Mouse (Mus musculus) megakaryocyte, embryonic 14.5 days (primary cell): ENCODE measurements around the gene Gpr65. TPM values are rescaled to one million over a fixed set of nuclear protein-coding genes. Genes with fewer than 3 reads are reported as not detected.

Experiments
- H3K27me3 ChIP-seq: replicated peaks from 2 replicates; pipeline ENCODE3; 2012; ENCODE audit warnings: inconsistent platforms
- H3K36me3 ChIP-seq: replicated peaks from 2 replicates; pipeline ENCODE3; 2012; ENCODE audit warnings: low read length, inconsistent platforms, mixed read lengths
- H3K4me1 ChIP-seq: 2 replicates; pipeline ENCODE4 v1.6.1; 2012; ENCODE audit warnings: inconsistent platforms
- H3K4me3 ChIP-seq: replicated peaks from 2 replicates; pipeline ENCODE3; 2012; ENCODE audit warnings: moderate library complexity, mild to moderate bottlenecking, inconsistent platforms
- H3K9me3 ChIP-seq: 2 replicates; pipeline ENCODE4 v1.6.1; 2012; ENCODE audit warnings: inconsistent platforms
- FLI1 ChIP-seq: IDR thresholded peaks from 2 replicates; pipeline ENCODE4 v1.6.1; 2012; ENCODE audit warnings: low read length, inconsistent platforms, mixed read lengths
- GATA1 ChIP-seq: IDR thresholded peaks from 3 replicates; pipeline ENCODE4 v1.6.1; 2012; ENCODE audit warnings: mixed read lengths, low read length, inconsistent platforms, borderline replicate concordance
- polyA plus RNA-seq: library from polyadenylated mRNA; stranded (reverse); fragments of >175 nt; gene quantifications from 2 replicates; pipeline ENCODE4 v1.2.3, GENCODE M21; 2012; ENCODE audit warnings: low replicate concordance; ENCODE audit not compliant: insufficient read depth

Gpr65 gene
- polyA plus RNA-seq, 1 experiment: 0.18 TPM

DNA sequence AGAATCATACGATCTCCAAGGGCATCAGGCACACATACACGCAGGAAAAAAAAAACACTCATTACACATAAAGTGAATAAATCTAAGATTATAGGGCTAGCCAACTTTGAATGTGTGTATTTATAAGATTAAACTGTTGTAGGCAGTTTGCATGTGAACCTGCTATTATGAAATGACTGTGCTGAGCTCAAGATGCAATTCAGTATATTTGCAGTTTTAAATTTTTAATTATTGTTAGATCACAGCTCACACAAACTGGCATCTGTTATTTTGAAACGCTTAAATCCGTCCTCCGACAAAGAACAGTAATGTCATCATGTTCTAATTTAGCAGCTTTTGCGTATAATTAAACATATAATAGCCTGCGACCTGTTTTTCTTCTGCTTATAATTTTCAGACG, 12.6 kb downstream of the Gpr65 start:
- H3K4me3 ChIP-seq: no peak overlapping the region
- TF ChIP-seq FLI1 (no peak), GATA1 (no peak)
- no peaks in the 10 kb centered on the region for H3K36me3 ChIP-seq
- H3K27me3 ChIP-seq: no peaks in the 10 kb centered on the region
- no peaks in the 10 kb centered on the region for H3K9me3 ChIP-seq
- H3K4me1 ChIP-seq: peaks cover 4% of the 10 kb centered on the region; the same call in 1 of the 2 replicates

DNA sequence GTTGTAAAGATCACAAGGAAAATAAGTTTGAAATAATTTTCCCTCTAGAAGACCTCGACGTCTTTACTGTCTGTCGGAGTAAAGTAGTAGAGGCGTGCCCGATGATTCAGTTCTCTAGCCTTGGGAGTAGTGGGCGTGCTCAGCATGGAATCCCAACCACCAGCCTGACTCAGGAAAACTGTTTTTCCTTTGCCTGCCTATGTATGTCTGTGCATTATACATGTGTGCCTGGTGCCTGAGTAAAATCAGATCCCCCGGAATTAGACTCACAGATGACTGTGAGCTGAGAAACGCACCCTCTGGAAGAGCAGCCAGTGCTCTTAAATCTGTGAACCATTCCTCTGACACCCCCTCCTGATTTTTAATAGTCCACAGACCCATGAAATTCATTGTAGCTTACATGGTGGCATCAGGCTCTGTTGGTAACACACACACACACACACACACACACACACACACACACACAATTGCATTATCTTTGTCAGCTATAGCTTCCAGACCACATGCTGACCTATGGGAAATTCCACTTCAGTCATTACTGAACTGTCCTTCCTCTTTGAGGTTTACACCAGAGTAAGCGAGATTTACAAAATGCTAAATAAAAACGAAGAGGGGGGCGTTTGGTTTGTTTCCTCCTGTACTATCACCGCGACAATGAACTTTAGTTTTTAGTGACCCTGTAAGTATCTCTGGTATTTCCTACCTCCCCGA, 14.5 kb downstream of the Gpr65 start:
- Histone ChIP-seq H3K4me3 (no peak overlapping the region), H3K9me3 (no peaks in the 10 kb centered on the region)

GRCm38 (mm10) chr12:98283487-98283860, 15.0 kb downstream of the Gpr65 start:
- TF ChIP-seq GATA1: no peak
- TF ChIP-seq FLI1: no peak
- H3K9me3 ChIP-seq: no peaks in the 10 kb centered on the region
- H3K4me1 ChIP-seq: peaks cover 4% of the 10 kb centered on the region; the same call in 1 of the 2 replicates
- no peak overlapping the region for H3K4me3 ChIP-seq
- no peaks in the 10 kb centered on the region for H3K36me3 ChIP-seq
- H3K27me3 ChIP-seq: no peaks in the 10 kb centered on the region

More for the DNA sequence above, 14.5 kb downstream of the Gpr65 start:
- Histone ChIP-seq H3K4me1 (peaks cover 4% of the 10 kb centered on the region; the same call in 1 of the 2 replicates), H3K27me3 (no peaks in the 10 kb centered on the region), H3K36me3 (no peaks in the 10 kb centered on the region)
- TF ChIP-seq GATA1: no peak
- no peak for TF ChIP-seq FLI1

DNA sequence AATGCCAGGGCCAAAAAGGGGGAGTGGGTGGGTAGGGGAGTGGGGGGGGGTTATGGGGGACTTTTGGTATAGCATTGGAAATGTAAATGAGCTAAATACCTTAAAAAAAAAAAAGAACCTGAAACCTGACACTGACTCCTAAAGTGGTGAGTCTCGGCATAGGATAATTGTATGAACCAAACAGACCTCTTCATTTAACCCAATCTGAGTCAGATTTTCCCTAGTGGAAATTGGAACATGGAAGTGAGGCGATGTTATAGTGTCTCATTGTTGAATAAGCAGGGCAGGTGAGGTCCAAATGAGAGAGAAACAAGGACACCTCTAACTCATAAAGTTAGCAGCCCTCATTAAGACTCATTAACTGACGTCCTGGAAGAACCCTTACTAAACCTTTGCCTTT, 16.0 kb downstream of the Gpr65 start:
- H3K36me3 ChIP-seq: no peaks in the 10 kb centered on the region
- TF ChIP-seq GATA1 (no peak), FLI1 (no peak)
- H3K4me1 ChIP-seq: peaks cover 4% of the 10 kb centered on the region; the same call in 1 of the 2 replicates
- no peak overlapping the region for H3K4me3 ChIP-seq
- no peaks in the 10 kb centered on the region for H3K27me3 ChIP-seq
- no peaks in the 10 kb centered on the region for H3K9me3 ChIP-seq

DNA sequence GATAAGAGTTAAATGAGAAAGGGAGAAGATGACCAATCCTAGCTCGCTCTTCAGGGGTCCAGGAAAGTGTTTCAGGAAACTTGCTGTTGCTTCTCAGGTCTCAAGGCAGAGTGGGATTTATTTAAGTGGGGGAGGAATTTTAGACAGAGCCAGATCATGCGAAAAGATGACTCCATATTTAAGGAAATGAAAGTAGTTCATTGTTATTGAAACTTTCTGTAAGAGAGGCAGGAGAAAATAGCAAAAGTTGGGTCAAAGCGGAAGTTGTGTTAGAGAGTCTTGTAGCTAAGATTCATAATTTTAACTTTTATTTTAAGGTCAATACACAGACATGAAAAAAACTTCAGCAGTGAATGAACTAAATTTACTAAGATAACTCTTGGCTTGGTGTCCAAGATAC, 22.0 kb downstream of the Gpr65 start:
- H3K4me1 ChIP-seq: no peaks in the 10 kb centered on the region
- no peak overlapping the region for H3K4me3 ChIP-seq
- H3K36me3 ChIP-seq: no peaks in the 10 kb centered on the region
- H3K9me3 ChIP-seq: no peaks in the 10 kb centered on the region
- TF ChIP-seq GATA1 (no peak), FLI1 (no peak)
- H3K27me3 ChIP-seq: no peaks in the 10 kb centered on the region

GRCm38 (mm10) chr12:98292278-98292677, 23.8 kb downstream of the Gpr65 start:
- no peaks in the 10 kb centered on the region for H3K36me3 ChIP-seq
- no peaks in the 10 kb centered on the region for H3K27me3 ChIP-seq
- no peaks in the 10 kb centered on the region for H3K9me3 ChIP-seq
- no peak overlapping the region for H3K4me3 ChIP-seq
- H3K4me1 ChIP-seq: no peaks in the 10 kb centered on the region
- TF ChIP-seq FLI1 (no peak), GATA1 (no peak)

DNA sequence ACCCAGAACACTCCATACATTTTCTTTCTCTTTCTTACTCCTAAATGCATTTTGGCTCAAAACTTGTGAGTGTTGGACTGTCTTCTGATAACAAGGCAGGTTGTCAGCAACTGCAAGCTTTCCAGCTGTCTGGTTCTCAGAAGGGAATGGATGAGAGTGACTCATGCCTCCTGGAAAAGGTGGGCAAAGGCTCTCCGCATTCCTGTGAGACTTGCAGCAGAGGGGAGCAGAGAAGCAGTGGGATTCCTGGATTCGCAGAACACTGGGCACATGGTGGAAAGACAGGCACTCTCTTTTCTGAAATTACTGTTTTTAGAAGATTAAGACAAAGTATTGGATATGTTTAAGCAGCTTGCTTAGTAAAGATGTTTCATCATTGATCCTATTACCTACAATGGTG, 25.8 kb downstream of the Gpr65 start:
- Histone ChIP-seq H3K36me3 (no peaks in the 10 kb centered on the region), H3K4me3 (no peak overlapping the region), H3K27me3 (no peaks in the 10 kb centered on the region), H3K9me3 (no peaks in the 10 kb centered on the region), H3K4me1 (no peaks in the 10 kb centered on the region)
- no peak for TF ChIP-seq GATA1
- TF ChIP-seq FLI1: no peak

DNA sequence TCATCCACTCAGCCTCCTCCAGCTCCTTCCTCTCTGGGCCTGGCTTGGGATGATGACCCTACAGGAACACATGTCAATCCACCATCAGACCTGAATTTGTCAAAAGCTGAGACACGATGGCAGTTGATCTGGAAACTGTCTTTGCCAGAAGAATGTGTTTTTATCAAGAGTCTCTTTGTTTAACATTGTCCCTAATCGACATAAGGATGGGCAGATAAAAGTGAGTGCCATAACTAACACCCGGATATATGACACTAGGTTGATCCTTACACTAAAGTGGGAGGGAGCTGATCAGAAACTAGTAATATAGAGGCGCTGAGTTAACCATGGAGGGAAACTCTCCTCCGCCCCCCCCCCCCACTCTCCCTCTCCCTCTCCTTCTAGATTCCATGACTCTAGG, 33.5 kb downstream of the Gpr65 start:
- no peaks in the 10 kb centered on the region for H3K27me3 ChIP-seq
- no peaks in the 10 kb centered on the region for H3K4me1 ChIP-seq
- H3K4me3 ChIP-seq: no peak overlapping the region
- no peaks in the 10 kb centered on the region for H3K36me3 ChIP-seq
- H3K9me3 ChIP-seq: no peaks in the 10 kb centered on the region
- no peak for TF ChIP-seq GATA1
- TF ChIP-seq FLI1: no peak

DNA sequence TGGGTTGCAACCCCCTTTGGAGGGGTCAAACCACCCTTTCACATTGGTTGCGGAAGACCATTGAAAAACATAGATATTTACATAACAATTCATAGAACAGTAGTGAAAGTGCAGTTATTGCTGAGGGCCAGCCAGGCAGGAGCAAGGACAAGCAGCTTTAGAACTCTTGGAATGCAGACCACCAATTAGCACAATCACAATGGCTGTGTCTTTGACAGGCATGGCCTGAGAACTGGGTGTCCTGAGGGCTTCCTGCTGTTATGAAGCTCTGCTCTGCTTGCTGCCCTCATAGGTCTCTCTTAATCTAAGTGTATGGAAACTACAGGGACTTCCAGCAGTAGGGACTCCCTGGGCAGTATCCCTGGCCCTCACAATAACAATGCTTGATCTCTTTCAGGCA, 34.6 kb downstream of the Gpr65 start:
- Histone ChIP-seq H3K9me3 (no peaks in the 10 kb centered on the region), H3K4me3 (no peak overlapping the region), H3K4me1 (no peaks in the 10 kb centered on the region), H3K36me3 (no peaks in the 10 kb centered on the region), H3K27me3 (no peaks in the 10 kb centered on the region)
- TF ChIP-seq FLI1 (no peak), GATA1 (no peak)

GRCm38 (mm10) chr12:98307179-98307915, 38.9 kb downstream of the Gpr65 start:
- H3K4me3 ChIP-seq: no peak overlapping the region
- H3K27me3 ChIP-seq: no peaks in the 10 kb centered on the region
- TF ChIP-seq FLI1 (no peak), GATA1 (no peak)
- H3K4me1 ChIP-seq: no peaks in the 10 kb centered on the region
- H3K36me3 ChIP-seq: no peaks in the 10 kb centered on the region
- no peaks in the 10 kb centered on the region for H3K9me3 ChIP-seq
